Mouse (Mus musculus) midbrain, embryonic 12.5 days (tissue): Measurements from ENCODE around the gene Lpin2. TPM values are rescaled to one million over a fixed set of nuclear protein-coding genes. Genes with fewer than 3 reads are reported as not detected.

Source experiments
- ATAC-seq: fragments of 200-750 bp; cut with Nextera tagmentation; 2 replicates; pipeline ENCODE4 v1.8.0; 2017; ENCODE audit warnings: low read depth, moderate TSS enrichment, moderate library complexity; ENCODE audit not compliant: low FRiP score
- H3K27ac ChIP-seq: fragments of 300-500 bp; sonication (generic); replicated peaks from 2 replicates; pipeline ENCODE4 v1.5.1; 2016; ENCODE audit warnings: mild to moderate bottlenecking
- H3K27me3 ChIP-seq: fragments of 300-500 bp; sonication (generic); 2 replicates; pipeline ENCODE4 v1.6.1; 2016; ENCODE audit warnings: mild to moderate bottlenecking
- H3K36me3 ChIP-seq: fragments of 300-500 bp; sonication (generic); 2 replicates; pipeline ENCODE4 v1.6.1; 2016
- H3K4me1 ChIP-seq: fragments of 300-500 bp; sonication (generic); 2 replicates; pipeline ENCODE4 v1.6.1; 2016
- H3K4me2 ChIP-seq: fragments of 300-500 bp; sonication (generic); replicated peaks from 2 replicates; pipeline ENCODE4 v1.6.1; 2016; ENCODE audit warnings: mild to moderate bottlenecking, moderate library complexity
- H3K4me3 ChIP-seq: fragments of 300-500 bp; sonication (generic); 2 replicates; pipeline ENCODE4 v1.5.1; 2016; ENCODE audit warnings: mild to moderate bottlenecking
- H3K9ac ChIP-seq: fragments of 300-500 bp; sonication (generic); replicated peaks from 2 replicates; pipeline ENCODE4 v1.6.1; 2016; ENCODE audit warnings: mild to moderate bottlenecking, moderate library complexity
- H3K9me3 ChIP-seq: fragments of 300-500 bp; sonication (generic); 2 replicates; pipeline ENCODE4 v1.6.1; 2016; ENCODE audit warnings: mild to moderate bottlenecking
- WGBS: fragments of 180-500 bp; shearing (Covaris S2); methylation state at CpG from one replicate; pipeline ENCODE4 v1.1.7; 2016; 5-methylcytosine and 5-hydroxymethylcytosine counted together
- polyA plus RNA-seq: library from polyadenylated mRNA; unstranded; fragments of >200 nt; fragmentation: Nextera tagmentation; extraction: Ambion mirVana; gene quantifications from 2 replicates; pipeline ENCODE4 v1.2.1, GENCODE M21; 2016

The Lpin2 gene
- polyA plus RNA-seq, 1 experiment from 2014 or later = 41.4 TPM

- Histone ChIP-seq H3K36me3 (no peaks in the 10 kb centered on the region), H3K4me1 (no peaks in the 10 kb centered on the region), H3K27ac (no peak overlapping the region), H3K9me3 (no peaks in the 10 kb centered on the region), H3K27me3 (no peaks in the 10 kb centered on the region), H3K4me3 (no peak overlapping the region), H3K4me2 (no peak overlapping the region), H3K9ac (no peak overlapping the region)
- ATAC-seq = no peak
- 82% methylated on average over 11 of the region's 11 CpGs for WGBS
Measured at GRCm38 (mm10) chr17:71259727-71260126, 77.4 kb downstream of the Lpin2 start.

- Histone ChIP-seq H3K9me3 (no peaks in the 10 kb centered on the region), H3K4me3 (no peak overlapping the region), H3K27ac (no peak overlapping the region), H3K9ac (no peak overlapping the region), H3K27me3 (no peaks in the 10 kb centered on the region), H3K36me3 (no peaks in the 10 kb centered on the region), H3K4me1 (peaks cover under 1% of the 10 kb centered on the region; the same call in 1 of the 2 replicates), H3K4me2 (no peak overlapping the region)
- no peak for ATAC-seq
- 39% methylated on average over 3 of the region's 3 CpGs for whole genome bisulfite sequencing
Measured at GRCm38 (mm10) chr17:71260658-71261057, 78.3 kb downstream of the Lpin2 start.

GRCm38 (mm10) chr17:71263136-71263535 lies 80.8 kb downstream of the Lpin2 start:
- Histone ChIP-seq H3K4me1 (peaks cover 7% of the 10 kb centered on the region; the same call in 1 of the 2 replicates), H3K9me3 (no peaks in the 10 kb centered on the region), H3K9ac (no peak overlapping the region), H3K27me3 (no peaks in the 10 kb centered on the region), H3K4me2 (no peak overlapping the region), H3K4me3 (no peak overlapping the region), H3K27ac (no peak overlapping the region), H3K36me3 (no peaks in the 10 kb centered on the region)
- WGBS = 82% methylated on average over 6 of the region's 6 CpGs
- ATAC-seq = no peak

- Histone ChIP-seq H3K27ac (no peak overlapping the region), H3K27me3 (no peaks in the 10 kb centered on the region)
- WGBS = 78% methylated on average over 4 of the region's 4 CpGs
Measured at GRCm38 (mm10) chr17:71264739-71265138, 82.4 kb downstream of the Lpin2 start.

GRCm38 (mm10) chr17:71265336-71266051 lies 83.1 kb downstream of the Lpin2 start:
- H3K27me3 ChIP-seq = no peaks in the 10 kb centered on the region
- no peak overlapping the region for H3K9ac ChIP-seq
- no peak overlapping the region for H3K4me2 ChIP-seq
- WGBS = 81% methylated on average over 5 of the region's 5 CpGs
- H3K4me1 ChIP-seq = peaks cover 7% of the 10 kb centered on the region; the same call in 1 of the 2 replicates
- H3K9me3 ChIP-seq = no peaks in the 10 kb centered on the region
- H3K27ac ChIP-seq = no peak overlapping the region
- no peak for ATAC-seq
- H3K4me3 ChIP-seq = no peak overlapping the region
- no peaks in the 10 kb centered on the region for H3K36me3 ChIP-seq

More at GRCm38 (mm10) chr17:71264739-71265138, 82.4 kb downstream of the Lpin2 start:
- H3K4me1 ChIP-seq = peaks cover 7% of the 10 kb centered on the region; the same call in 1 of the 2 replicates
- ATAC-seq = no peak
- no peaks in the 10 kb centered on the region for H3K9me3 ChIP-seq
- H3K4me3 ChIP-seq = no peak overlapping the region
- H3K4me2 ChIP-seq = no peak overlapping the region
- no peak overlapping the region for H3K9ac ChIP-seq
- H3K36me3 ChIP-seq = no peaks in the 10 kb centered on the region

DNA sequence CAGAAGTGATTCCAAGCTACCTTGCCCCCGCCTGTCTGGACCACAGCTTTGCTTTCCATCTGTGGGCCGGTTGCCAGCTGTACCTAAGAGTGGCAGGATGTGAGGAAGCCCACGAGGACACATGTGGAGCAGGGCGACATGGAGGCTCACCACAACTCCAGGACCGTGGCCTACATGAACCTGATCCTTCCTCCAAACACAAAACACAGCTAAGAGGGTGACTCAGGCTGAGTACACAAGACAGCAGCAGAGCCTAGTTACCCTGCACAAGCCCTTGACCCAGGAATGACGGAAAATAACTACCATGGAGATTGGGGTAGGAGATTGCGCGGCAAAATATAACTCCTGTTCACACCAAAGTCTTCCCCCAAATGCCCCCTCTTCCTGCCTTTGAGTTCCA lies 85.0 kb downstream of the Lpin2 start:
- ATAC-seq = no peak
- Histone ChIP-seq H3K27me3 (no peaks in the 10 kb centered on the region), H3K27ac (no peak overlapping the region), H3K9ac (no peak overlapping the region), H3K4me2 (no peak overlapping the region), H3K9me3 (no peaks in the 10 kb centered on the region), H3K36me3 (no peaks in the 10 kb centered on the region), H3K4me3 (no peak overlapping the region), H3K4me1 (peaks cover 7% of the 10 kb centered on the region; the same call in 1 of the 2 replicates)
- WGBS = 87% methylated on average over 8 of the region's 8 CpGs

GRCm38 (mm10) chr17:71268152-71268551 lies 85.8 kb downstream of the Lpin2 start:
- Histone ChIP-seq H3K27me3 (no peaks in the 10 kb centered on the region), H3K36me3 (no peaks in the 10 kb centered on the region), H3K4me3 (no peak overlapping the region), H3K9ac (no peak overlapping the region), H3K27ac (no peak overlapping the region), H3K4me1 (peaks cover 7% of the 10 kb centered on the region; the same call in 1 of the 2 replicates), H3K9me3 (no peaks in the 10 kb centered on the region), H3K4me2 (no peak overlapping the region)
- 87% methylated on average over 10 of the region's 10 CpGs for WGBS
- no peak for ATAC-seq

- no peak for ATAC-seq
- H3K4me2 ChIP-seq = no peak overlapping the region
- peaks cover 7% of the 10 kb centered on the region; the same call in 1 of the 2 replicates for H3K4me1 ChIP-seq
- no peak overlapping the region for H3K27ac ChIP-seq
- H3K9ac ChIP-seq = no peak overlapping the region
- H3K36me3 ChIP-seq = no peaks in the 10 kb centered on the region
- WGBS = 92% methylated on average over 3 of the region's 3 CpGs
- no peaks in the 10 kb centered on the region for H3K27me3 ChIP-seq
- no peak overlapping the region for H3K4me3 ChIP-seq
- H3K9me3 ChIP-seq = no peaks in the 10 kb centered on the region
Measured at GRCm38 (mm10) chr17:71268599-71268998, 86.2 kb downstream of the Lpin2 start.

DNA sequence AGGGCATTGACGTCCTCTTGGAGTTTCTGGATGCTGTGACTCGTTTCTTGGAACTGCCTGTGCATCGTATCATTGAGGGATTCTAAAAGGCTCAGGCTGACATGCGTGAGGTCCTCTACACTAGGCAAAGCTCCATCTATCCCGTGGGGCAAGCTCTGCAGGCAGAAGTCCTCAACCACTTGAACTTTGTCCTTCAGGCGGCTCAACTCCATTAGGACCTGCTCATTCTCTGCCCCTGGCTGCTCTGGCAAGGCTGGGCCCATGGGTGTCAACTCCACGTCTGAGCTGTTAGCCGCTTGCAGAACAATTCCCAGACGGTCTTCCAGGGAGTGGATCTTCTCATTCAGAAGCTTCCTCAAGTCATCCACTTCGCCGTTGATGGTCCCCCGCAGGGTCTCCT lies 91.5 kb downstream of the Lpin2 start:
- no peak for ATAC-seq
- Histone ChIP-seq H3K4me3 (no peak overlapping the region), H3K4me1 (no peaks in the 10 kb centered on the region), H3K36me3 (peaks cover 8% of the 10 kb centered on the region; the same call in 1 of the 2 replicates), H3K4me2 (no peak overlapping the region), H3K27ac (no peak overlapping the region), H3K27me3 (no peaks in the 10 kb centered on the region), H3K9ac (no peak overlapping the region), H3K9me3 (no peaks in the 10 kb centered on the region)
- 94% methylated on average over 12 of the region's 12 CpGs for WGBS

GRCm38 (mm10) chr17:71276771-71277170 lies 94.4 kb downstream of the Lpin2 start:
- ATAC-seq = no peak
- H3K27me3 ChIP-seq = no peaks in the 10 kb centered on the region
- 89% methylated on average over 10 of the region's 10 CpGs for WGBS

GRCm38 (mm10) chr17:71277701-71278491 lies 95.5 kb downstream of the Lpin2 start:
- Histone ChIP-seq H3K9ac (no peak overlapping the region), H3K4me2 (no peak overlapping the region), H3K27me3 (no peaks in the 10 kb centered on the region), H3K36me3 (peaks cover 8% of the 10 kb centered on the region; the same call in 1 of the 2 replicates), H3K9me3 (no peaks in the 10 kb centered on the region), H3K4me1 (no peaks in the 10 kb centered on the region), H3K27ac (no peak overlapping the region), H3K4me3 (no peak overlapping the region)
- ATAC-seq = no peak
- 89% methylated on average over 6 of the region's 6 CpGs for WGBS

More at GRCm38 (mm10) chr17:71276771-71277170, 94.4 kb downstream of the Lpin2 start:
- Histone ChIP-seq H3K4me1 (no peaks in the 10 kb centered on the region), H3K9me3 (no peaks in the 10 kb centered on the region), H3K4me3 (no peak overlapping the region), H3K27ac (no peak overlapping the region), H3K4me2 (no peak overlapping the region), H3K36me3 (peaks cover 8% of the 10 kb centered on the region; the same call in 1 of the 2 replicates), H3K9ac (no peak overlapping the region)

DNA sequence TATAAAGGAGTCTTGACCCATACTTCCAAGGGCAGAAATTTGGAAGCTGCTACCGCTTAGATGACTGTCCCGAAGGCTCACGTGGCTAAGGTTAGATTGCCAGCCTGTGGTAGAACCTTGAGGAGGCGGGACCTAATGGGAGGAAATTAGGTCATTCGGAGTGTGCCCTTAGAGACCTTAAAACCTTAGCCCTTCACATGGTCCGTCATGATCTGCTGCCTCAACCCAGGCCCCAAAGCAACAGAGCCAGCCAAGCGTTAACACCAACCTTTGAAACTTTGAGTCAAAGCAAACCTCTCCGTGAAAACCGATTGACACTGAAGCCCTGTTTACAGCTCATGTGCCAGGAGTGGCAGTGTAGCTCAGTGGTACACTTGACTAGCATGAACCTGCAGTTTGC lies 100.4 kb downstream of the Lpin2 start:
- H3K27me3 ChIP-seq = no peaks in the 10 kb centered on the region
- H3K36me3 ChIP-seq = no peaks in the 10 kb centered on the region
- no peak overlapping the region for H3K27ac ChIP-seq
- H3K4me1 ChIP-seq = no peaks in the 10 kb centered on the region
- no peaks in the 10 kb centered on the region for H3K9me3 ChIP-seq
- H3K9ac ChIP-seq = no peak overlapping the region
- ATAC-seq = no peak
- H3K4me3 ChIP-seq = no peak overlapping the region
- WGBS = 92% methylated on average over 9 of the region's 9 CpGs
- H3K4me2 ChIP-seq = no peak overlapping the region
